Mouse (Mus musculus) brain, embryonic 14.5 days (tissue): ENCODE results near the gene Slc12a4.
"Not testable (repeated sequence)": the region's sequence is repeated elsewhere in the genome, so short reads cannot be mapped to it uniquely, and the experiment has no call there.

ENCODE experiments used
- CTCF ChIP-seq: fragments of 200-500 bp; IDR thresholded peaks from 2 replicates; pipeline ENCODE4 v1.5.1; 2012; ENCODE audit warnings: inconsistent platforms, mild to moderate bottlenecking, moderate library complexity, borderline replicate concordance; ENCODE audit not compliant: insufficient read depth, insufficient read length; ENCODE audit errors: extremely low read depth
- POLR2A ChIP-seq: fragments of 200-500 bp; IDR thresholded peaks from 2 replicates; pipeline ENCODE4 v1.6.1; 2012; ENCODE audit warnings: mild to moderate bottlenecking, inconsistent platforms, borderline replicate concordance; ENCODE audit not compliant: poor library complexity, insufficient read depth, insufficient read length, severe bottlenecking; ENCODE audit errors: extremely low read depth

GRCm38 (mm10) chr8:105983406-105983805 lies 17.5 kb upstream of the Slc12a4 start:
- TF ChIP-seq CTCF, POLR2A: not testable (repeated sequence)
